Mouse (Mus musculus) lung, adult 2 months (tissue): ENCODE data around the gene Wdr18.

Experiments
- CTCF ChIP-seq: fragments of 200-500 bp; IDR thresholded peaks from 2 replicates; pipeline ENCODE4 v1.5.1; 2011; ENCODE audit warnings: mild to moderate bottlenecking, low read length, control low read depth; ENCODE audit not compliant: insufficient read depth
- POLR2A ChIP-seq: fragments of 200-500 bp; IDR thresholded peaks from 2 replicates; pipeline ENCODE4 v1.6.1; 2011; ENCODE audit warnings: low read depth, mild to moderate bottlenecking, control low read depth, low read length, borderline replicate concordance; ENCODE audit errors: extremely low read depth

- TF ChIP-seq CTCF (no peak), POLR2A (no peak)
Observed at GRCm38 (mm10) chr10:79991099-79991498, 31.1 kb downstream of the Wdr18 start.
